Mouse (Mus musculus) ES-E14 (cell line): Measurements from ENCODE around the gene Dctn2. TPM values are rescaled to one million over a fixed set of nuclear protein-coding genes. Genes with fewer than 3 reads are reported as not detected.

Experiments
- DNase-seq: peaks from one replicate; pipeline ENCODE4 v3.0.0-alpha.2; 2013; ENCODE audit warnings: low read depth, low spot score
- H3K27ac ChIP-seq: 2 replicates; pipeline ENCODE4 v1.5.1; 2012; ENCODE audit warnings: low read depth, mild to moderate bottlenecking, low read length, moderate library complexity, mixed read lengths; ENCODE audit not compliant: poor library complexity, insufficient read depth, severe bottlenecking
- H3K36me3 ChIP-seq: 2 replicates; pipeline ENCODE4 v1.6.1; 2012; ENCODE audit warnings: mild to moderate bottlenecking, low read length, moderate library complexity, mixed read lengths; ENCODE audit not compliant: control insufficient read depth, poor library complexity, insufficient read depth, severe bottlenecking
- H3K4me1 ChIP-seq, 2 experiments: fragments of 150-350 bp in 1 of 2; sonication (generic) in 1 of 2; 2 replicates each; pipeline ENCODE4 v1.6.1; 2012; ENCODE audit warnings: low read length in 2 of 2, mild to moderate bottlenecking in 1 of 2, mixed read lengths in 1 of 2; ENCODE audit not compliant: control insufficient read depth in 2 of 2, insufficient read depth in 2 of 2, poor library complexity in 1 of 2
- H3K4me3 ChIP-seq, 2 experiments: fragments of 150-350 bp in 1 of 2; sonication (generic) in 1 of 2; 2 replicates each; pipeline ENCODE4 v1.5.1; 2012; ENCODE audit warnings: low read length in 2 of 2, low read depth in 1 of 2, mild to moderate bottlenecking in 1 of 2, mixed read lengths in 1 of 2; ENCODE audit not compliant: insufficient read depth in 1 of 2, poor library complexity in 1 of 2, severe bottlenecking in 1 of 2
- H3K9ac ChIP-seq: 2 replicates; pipeline ENCODE4 v1.6.1; 2012; ENCODE audit warnings: low read depth, mild to moderate bottlenecking, low read length, mixed read lengths; ENCODE audit not compliant: poor library complexity, insufficient read depth, severe bottlenecking
- H3K9me3 ChIP-seq: fragments of 150-350 bp; sonication (generic); 2 replicates; pipeline ENCODE4 v1.6.1; 2012; ENCODE audit warnings: low read depth, mild to moderate bottlenecking, low read length; ENCODE audit not compliant: control insufficient read depth, insufficient read depth
- CHD2 ChIP-seq: IDR thresholded peaks from 2 replicates; pipeline ENCODE4 v1.6.1; 2014; ENCODE audit warnings: mild to moderate bottlenecking, low read depth, low read length, inconsistent platforms
- HCFC1 ChIP-seq: IDR thresholded peaks from 2 replicates; pipeline ENCODE4 v1.6.1; 2012; ENCODE audit warnings: low read length, inconsistent platforms, borderline replicate concordance; ENCODE audit not compliant: insufficient read depth
- MAFK ChIP-seq: IDR thresholded peaks from 2 replicates; pipeline ENCODE4 v1.6.1; 2014; ENCODE audit warnings: mild to moderate bottlenecking, low read depth, low read length, inconsistent platforms; ENCODE audit not compliant: insufficient read depth
- ZC3H11A ChIP-seq: IDR thresholded peaks from 2 replicates; pipeline ENCODE4 v1.6.1; 2012; ENCODE audit warnings: low read depth, mild to moderate bottlenecking, inconsistent platforms, low read length, borderline replicate concordance
- ZNF384 ChIP-seq: IDR thresholded peaks from 2 replicates; pipeline ENCODE4 v1.6.1; 2012; ENCODE audit warnings: low read depth, low read length, inconsistent platforms
- in situ Hi-C, 2 experiments: fragments of 600-800 bp; cut with MboI; formaldehyde crosslinking; loops; one replicate each; pipeline ENCODE4 v1.15.1; 2025; ENCODE audit warnings: low sequenced_read_pairs in 2 of 2, inconsistent platforms in 1 of 2; ENCODE audit not compliant: unreplicated experiment in 2 of 2
- total RNA-seq: library from RNA; depleted of rRNA; stranded (reverse); fragments of 300-350 nt; gene quantifications from 2 replicates; pipeline ENCODE4 v1.2.3, GENCODE M21; 2012

Dctn2 gene
- total RNA-seq, 1 experiment, result 139 TPM

GRCm38 (mm10) chr10:127290930-127291880 is 25.0 kb downstream of the Dctn2 start:
- in situ Hi-C loops, result no loop called here

DNA sequence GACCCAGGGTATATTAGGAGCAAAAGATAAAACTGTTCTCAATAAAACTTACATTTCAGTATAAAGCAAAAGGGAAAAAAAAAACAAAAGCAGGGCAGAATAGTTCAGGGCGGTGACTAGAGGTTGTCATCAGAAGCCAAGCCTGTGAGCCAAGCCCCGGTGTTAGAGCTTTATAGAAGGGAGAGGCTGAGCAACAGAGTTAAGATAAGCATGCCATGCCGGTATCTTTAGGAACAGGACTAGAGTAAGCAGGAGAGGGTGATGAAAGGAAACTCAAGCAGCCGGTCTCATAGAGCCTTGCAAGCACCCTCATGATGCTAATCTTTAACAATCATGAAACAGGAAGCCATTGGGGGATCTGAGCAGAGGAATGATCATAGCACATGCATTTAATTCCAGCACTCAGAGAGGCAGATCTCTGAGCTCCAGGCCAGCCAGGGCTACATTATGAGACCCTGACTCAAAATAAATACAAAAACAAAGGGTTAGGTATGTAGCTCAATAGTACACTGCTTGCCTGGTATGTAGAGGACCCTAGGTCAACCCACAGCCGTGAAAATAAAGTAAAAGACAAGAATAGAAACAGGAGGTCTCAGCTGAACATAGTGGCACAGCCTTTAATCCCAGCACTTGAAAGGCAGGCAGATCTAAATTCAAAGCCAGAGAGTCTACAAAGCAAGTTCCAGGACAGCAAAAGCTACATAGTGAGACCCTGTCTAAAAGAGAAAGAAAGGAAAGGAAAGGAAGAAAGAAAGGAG is 25.9 kb downstream of the Dctn2 start:
- H3K4me3 ChIP-seq, result peak overlapping the region in 1 of 2 experiments; percentile 71; a peak in 2 of 4 replicates
- TF ChIP-seq CHD2 (no peak), HCFC1 (no peak)
- H3K9ac ChIP-seq, result no peak overlapping the region
- H3K4me1 ChIP-seq, result peaks cover 4 to 15% of the 10 kb centered on the region in 2 experiments
- no peak overlapping the region for H3K27ac ChIP-seq
- H3K36me3 ChIP-seq, result peaks cover 30% of the 10 kb centered on the region
- DNase-seq, result no peak
- in situ Hi-C loops, result no loop called here
- no peaks in the 10 kb centered on the region for H3K9me3 ChIP-seq

More at GRCm38 (mm10) chr10:127290930-127291880, 25.0 kb downstream of the Dctn2 start:
- peak overlapping the region; percentile 71 to 78 for H3K4me3 ChIP-seq
- H3K9ac ChIP-seq, result peak overlapping the region; percentile 79
- peaks cover 6 to 24% of the 10 kb centered on the region in 2 experiments for H3K4me1 ChIP-seq
- H3K9me3 ChIP-seq, result no peaks in the 10 kb centered on the region
- peak overlapping the region; percentile 77 for H3K27ac ChIP-seq
- peaks cover 34% of the 10 kb centered on the region for H3K36me3 ChIP-seq
- TF ChIP-seq CHD2 (no peak), MAFK (no peak), ZNF384 (no peak), HCFC1 (no peak), ZC3H11A (no peak)
- no peak for DNase-seq

GRCm38 (mm10) chr10:127292987-127293538 is 26.9 kb downstream of the Dctn2 start:
- Histone ChIP-seq H3K9me3 (no peaks in the 10 kb centered on the region), H3K27ac (no peak overlapping the region), H3K36me3 (peaks cover 34% of the 10 kb centered on the region), H3K4me3 (no peak overlapping the region), H3K4me1 (peaks cover 2 to 8% of the 10 kb centered on the region in 2 experiments; a peak in 3 of 4 replicates), H3K9ac (no peak overlapping the region)
- no peak for DNase-seq
- TF ChIP-seq HCFC1 (no peak), CHD2 (no peak), ZC3H11A (no peak), ZNF384 (no peak), MAFK (no peak)
- in situ Hi-C loops, result no loop called here

DNA sequence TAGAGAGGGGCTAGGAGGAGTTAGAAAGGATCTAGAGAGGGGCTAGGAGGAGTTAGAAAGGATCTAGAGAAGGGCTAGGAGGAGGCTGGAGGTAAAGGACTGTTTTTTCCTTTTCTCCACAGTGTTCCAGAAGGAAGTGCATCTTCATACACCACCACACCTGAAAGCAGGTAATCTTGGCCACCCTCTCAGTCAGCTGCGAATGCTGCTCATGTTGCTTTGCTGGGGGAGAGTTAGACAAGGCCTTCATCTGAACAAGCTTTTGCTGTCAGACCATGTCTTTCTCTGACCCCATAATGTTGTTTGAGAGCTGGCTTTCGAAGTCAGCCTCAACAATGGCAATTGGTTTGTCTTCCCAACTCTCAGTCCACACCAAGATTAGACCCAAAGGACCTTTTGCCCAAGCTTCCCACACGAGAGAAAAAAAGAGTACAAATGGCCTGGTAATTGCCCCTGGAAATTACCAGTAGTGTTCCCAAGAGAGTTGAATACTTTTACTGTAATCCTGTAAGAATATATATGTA is 27.5 kb downstream of the Dctn2 start:
- in situ Hi-C loops, result no loop called here
- TF ChIP-seq ZC3H11A (no peak), ZNF384 (no peak), CHD2 (no peak), HCFC1 (no peak), MAFK (no peak)
- Histone ChIP-seq H3K9me3 (no peaks in the 10 kb centered on the region), H3K4me3 (no peak overlapping the region), H3K27ac (no peak overlapping the region), H3K4me1 (peaks cover 2 to 8% of the 10 kb centered on the region in 2 experiments; a peak in 3 of 4 replicates), H3K36me3 (peaks cover 35% of the 10 kb centered on the region), H3K9ac (no peak overlapping the region)
- no peak for DNase-seq
